Mouse (Mus musculus) ovary, postnatal 36 days (tissue): ENCODE results near the gene Ppp4r4.
"Not testable (repeated sequence)": the region's sequence is repeated elsewhere in the genome, so short reads cannot be mapped to it uniquely, and the experiment has no call there.

Source experiments
- DNase-seq: peaks from one replicate; pipeline ENCODE4 v3.0.0; 2022; ENCODE audit warnings: low spot score, mixed read lengths

Gene Ppp4r4

DNA sequence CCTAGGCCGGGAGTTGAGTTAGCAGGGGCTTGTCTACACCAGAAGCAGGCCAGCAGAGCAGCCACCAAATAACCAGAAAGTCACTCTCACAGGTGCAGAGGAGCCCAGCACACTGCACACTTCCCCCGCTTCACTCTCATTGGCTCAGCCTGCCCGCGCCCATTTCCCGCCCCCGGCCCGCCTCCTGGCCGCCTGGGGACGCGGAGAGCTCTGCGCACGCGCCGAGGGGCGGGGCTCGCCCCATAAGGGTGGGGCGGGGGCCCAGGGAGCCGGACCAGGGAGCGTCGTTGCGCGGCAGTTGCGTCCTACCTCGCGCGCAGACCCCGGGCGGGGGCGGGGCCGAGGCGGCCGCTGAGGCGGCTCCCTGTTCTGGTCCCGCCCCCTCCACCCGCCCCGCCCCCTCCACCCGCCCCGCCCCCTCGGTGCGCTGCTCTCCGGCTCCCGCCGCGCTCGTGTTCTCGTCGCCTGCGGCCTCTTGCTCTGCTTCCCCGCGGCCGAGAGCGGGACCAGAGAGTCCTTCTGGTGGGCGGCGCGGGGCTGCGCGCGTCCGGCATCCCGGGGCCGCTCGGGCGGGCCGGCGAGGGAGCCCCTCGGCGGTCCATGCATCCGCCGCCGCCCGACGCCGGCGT is at the start of gene Ppp4r4:
Ppp4r4 (plus strand) TSS at position 264 of the 629 bp plus-strand sequence.
- peak; percentile 97 for DNase-seq

DNA sequence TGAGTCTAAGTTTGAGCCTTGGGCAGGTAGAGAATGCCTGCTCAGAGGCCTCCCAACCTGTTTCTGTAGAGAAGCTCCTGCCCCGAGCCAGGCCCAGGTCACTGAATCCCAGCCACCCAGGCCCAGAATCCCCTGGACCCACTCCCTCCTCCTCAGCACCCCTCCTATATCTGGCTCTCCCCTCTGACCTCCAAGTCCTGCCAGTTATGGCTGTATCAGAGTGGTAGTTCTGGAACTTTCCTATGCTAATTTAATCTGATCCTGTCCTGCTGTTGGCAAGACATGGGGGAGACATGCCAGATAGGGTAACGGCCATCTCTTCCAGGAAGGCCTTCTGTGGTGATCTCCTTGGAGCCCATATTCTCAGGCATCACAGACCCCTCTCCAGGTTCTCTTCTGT is 49.3 kb upstream of the Ppp4r4 start:
- no peak for DNase-seq

DNA sequence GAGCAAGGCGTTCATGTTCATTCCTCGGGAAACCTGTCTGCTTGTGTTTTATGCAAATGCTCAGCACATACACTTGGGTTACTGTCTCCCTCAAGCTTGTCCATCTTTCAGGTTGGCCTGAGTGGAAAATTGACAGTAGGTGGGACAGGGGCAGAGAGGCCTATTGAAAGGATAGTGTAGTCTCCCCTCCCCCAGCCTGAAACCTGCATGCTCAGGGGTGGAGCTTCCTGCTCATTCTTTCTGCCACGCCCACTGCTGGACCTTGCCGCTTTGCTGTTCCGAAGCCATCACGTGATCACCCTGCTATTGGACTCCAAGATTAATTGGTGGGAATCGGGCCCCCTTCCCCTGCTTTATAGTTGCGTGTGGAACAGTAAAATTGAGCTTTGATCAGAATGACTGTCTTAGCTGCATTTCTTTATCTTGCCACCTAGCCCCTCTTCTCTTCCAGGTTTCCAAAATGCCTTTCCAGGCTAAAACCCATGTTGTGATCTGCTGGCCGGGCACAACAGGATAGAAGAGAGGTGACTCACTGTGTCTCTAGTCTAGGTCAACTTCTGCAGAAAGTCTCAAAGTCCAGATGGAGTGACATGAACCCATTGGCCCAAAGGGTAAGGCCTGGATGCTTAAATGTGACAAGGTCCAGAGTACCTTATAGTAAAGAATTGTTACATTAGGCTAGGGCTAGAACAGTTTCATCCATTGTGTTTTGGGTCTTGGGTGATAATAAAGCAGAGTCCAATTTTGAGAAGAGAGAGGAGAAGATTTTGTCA is 47.7 kb upstream of the Ppp4r4 start:
- DNase-seq: not testable (repeated sequence)

DNA sequence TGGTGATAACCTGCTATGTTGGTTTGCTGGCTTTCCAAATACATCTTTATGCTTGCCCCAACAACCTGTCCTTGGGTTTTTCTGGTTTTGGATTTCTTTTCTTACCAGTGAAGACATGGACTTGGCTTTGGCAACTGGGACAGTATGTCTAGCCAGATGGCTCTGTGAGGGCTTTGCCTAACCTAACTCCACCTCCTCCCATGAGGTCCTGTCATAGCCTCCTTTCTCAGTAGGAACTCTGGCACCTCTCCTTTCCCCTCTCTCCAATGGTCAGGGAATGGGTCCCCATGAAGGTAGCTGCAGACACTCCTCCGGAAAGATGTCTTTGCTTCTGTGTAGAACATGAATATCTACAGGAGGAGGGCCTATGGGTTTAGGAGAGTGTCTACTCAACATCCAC is 45.4 kb upstream of the Ppp4r4 start:
- no peak for DNase-seq

DNA sequence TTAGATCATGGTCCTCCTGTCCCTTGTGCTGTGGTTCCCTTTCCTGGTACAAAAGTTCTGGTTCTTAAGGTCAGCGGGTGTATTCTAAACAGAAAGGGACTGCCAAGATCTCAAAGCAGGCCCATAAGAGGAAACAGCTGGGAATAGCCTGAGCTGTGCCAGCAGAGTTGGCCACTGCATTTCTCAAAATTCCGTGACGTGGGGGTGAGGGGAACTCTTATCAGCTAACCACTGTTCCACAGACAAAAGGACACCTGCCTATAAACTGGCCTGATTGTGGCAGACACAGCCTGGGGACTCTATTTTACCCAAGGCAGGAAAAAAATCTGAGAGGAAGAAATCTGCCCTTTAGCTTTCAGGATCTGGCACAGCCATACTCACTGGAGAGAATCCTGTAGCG is 44.8 kb upstream of the Ppp4r4 start:
- no peak for DNase-seq

GRCm38 (mm10) chr12:103487750-103488149 is 44.3 kb upstream of the Ppp4r4 start:
- no peak for DNase-seq

DNA sequence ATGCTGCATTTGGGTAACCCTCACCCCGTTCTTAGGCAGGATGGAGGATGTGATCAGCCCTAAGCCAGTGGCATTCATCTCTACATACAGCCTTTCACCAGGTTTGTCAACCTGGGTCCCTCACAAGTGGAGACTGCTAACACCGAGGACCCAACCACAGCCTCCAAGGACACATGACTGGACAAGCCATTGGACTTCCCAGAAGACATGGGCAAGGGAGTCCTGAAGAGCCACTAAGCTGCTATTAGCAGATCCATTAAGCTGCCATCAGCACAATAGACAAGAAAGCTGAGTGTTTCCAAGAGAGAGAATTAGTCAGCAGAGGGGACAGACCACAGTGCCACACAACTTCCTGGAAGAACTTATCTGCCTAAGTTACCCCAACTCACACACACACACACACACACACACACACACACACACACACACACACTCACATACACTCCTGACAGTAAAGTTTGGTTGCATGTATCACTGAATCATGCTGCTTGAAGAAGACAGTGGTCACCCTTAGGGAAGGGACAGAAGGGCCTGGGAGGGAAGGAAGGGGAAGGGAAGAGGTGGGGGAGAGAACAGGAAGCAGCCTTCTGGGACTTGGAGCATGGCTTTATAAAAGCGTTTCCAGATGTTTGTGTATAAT is 40.9 kb upstream of the Ppp4r4 start:
- DNase-seq: no peak

- no peak for DNase-seq
Measured at GRCm38 (mm10) chr12:103492767-103493166, 39.3 kb upstream of the Ppp4r4 start.

- peak; percentile 52 for DNase-seq
Measured at GRCm38 (mm10) chr12:103494486-103494885, 37.6 kb upstream of the Ppp4r4 start.

GRCm38 (mm10) chr12:103498768-103499167 is 33.3 kb upstream of the Ppp4r4 start:
- no peak for DNase-seq

DNA sequence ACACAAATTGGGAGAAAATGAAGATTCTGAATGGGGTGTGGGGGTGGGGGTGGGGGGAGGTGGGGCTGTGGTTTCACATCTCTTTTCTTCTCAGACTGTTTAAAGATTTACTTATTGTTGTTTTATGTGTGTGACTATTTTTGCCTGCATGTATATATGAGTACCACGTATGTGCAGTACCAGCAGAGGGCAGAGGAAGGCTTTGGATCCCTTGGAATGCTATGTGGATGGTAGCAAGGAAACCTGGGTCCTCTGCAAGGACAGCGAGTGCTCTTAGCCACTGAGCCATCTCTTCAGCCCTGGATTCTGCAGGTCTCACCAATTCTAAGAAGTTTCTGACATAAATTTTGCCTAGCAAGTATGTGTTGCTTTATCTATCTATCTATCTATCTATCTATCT is 32.8 kb upstream of the Ppp4r4 start:
- DNase-seq: no peak

GRCm38 (mm10) chr12:103503300-103503699 is 28.8 kb upstream of the Ppp4r4 start:
- DNase-seq: no peak

- no peak for DNase-seq
Measured at GRCm38 (mm10) chr12:103504402-103504801, 27.7 kb upstream of the Ppp4r4 start.

DNA sequence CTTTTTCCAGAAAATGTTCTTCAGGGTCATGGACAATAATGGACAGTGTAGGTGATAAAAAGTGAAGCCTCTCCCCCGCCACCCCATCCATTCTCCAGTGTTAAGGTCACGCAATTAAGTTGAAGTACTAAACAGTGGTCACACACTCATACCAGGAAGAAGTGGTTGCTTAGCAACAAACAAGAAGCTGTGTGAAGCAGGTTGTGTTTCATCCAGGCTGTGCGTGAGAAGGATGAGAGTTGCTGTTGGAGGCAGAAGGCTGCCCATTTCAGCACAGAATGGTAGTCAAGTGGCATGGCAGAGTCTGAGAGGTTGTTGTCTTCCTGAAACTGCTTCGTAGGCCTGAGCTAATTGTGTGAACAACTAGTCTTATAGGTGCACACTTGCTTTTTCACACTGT is 23.7 kb upstream of the Ppp4r4 start:
- no peak for DNase-seq

GRCm38 (mm10) chr12:103509893-103510292 is 22.2 kb upstream of the Ppp4r4 start:
- DNase-seq: no peak

- no peak for DNase-seq
Measured at GRCm38 (mm10) chr12:103511586-103511985, 20.5 kb upstream of the Ppp4r4 start.

GRCm38 (mm10) chr12:103513039-103513438 is 19.0 kb upstream of the Ppp4r4 start:
- DNase-seq: no peak

DNA sequence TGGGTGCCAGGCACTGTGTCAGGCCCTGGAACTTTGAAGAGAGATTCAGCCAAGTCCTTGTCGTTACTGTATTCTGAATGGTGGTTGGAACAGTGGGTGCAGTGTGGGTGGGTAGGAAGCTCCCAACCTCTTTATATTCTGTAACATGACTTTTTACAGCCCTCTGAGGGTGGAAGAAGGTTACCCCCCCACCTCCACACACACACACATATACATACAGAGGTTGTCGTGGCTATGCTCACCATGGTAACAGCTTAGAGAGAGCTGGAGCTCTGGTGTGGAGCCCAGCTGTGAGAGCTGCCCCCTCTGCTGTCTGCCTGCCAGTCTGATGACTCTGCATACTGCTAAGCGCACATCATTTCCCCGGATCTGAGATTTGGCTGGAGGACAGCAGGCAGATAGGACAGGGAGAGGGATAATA is 18.6 kb upstream of the Ppp4r4 start:
- no peak for DNase-seq

DNA sequence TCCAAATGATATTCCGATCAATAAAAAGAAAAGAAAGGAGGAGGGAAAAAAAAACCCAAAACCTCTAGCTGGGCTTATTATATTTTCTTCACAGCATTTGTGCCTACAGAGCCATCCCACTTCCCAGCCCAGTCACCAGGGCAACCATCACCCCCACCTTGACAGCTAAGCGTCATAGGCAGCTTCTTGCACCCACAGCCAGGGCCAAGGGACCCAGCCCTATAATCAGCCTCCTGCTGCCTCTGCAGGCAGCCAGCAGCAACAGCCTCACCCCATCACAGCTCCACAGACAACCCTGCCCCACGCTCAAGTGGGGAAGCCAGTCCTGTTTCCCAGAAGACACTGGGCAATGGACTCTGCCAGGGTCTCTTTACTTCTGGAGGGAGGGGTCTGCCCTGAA is 17.7 kb upstream of the Ppp4r4 start:
- DNase-seq: no peak

DNA sequence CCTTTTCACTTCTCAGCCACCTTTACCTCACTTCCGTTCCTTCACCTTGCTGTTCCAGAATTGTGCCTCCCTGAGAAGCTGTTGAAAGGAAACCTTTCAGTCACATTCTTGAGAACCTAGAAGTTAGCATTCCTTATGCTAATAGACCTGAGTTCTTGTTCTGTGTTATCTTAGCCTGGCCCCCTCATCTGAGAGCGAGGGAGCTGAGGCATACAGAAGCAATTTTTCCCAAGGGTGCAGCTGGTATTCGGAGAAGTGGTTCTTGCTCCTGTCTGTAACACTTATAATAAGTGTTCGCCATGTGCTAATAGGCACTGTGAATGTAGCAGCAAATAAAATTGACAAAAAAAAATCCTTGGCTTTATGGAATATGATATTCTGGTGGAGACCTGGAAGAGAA is 16.4 kb upstream of the Ppp4r4 start:
- no peak for DNase-seq

GRCm38 (mm10) chr12:103518640-103519039 is 13.4 kb upstream of the Ppp4r4 start:
- DNase-seq: no peak

GRCm38 (mm10) chr12:103530596-103530995 is 1.5 kb upstream of the Ppp4r4 start:
- no peak for DNase-seq
